Mouse (Mus musculus) heart, embryonic 14.5 days (tissue): ENCODE data around the gene Sult2a8. TPM values are rescaled to one million over a fixed set of nuclear protein-coding genes. Genes with fewer than 3 reads are reported as not detected.
"Not testable (repeated sequence)": the region's sequence is repeated elsewhere in the genome, so short reads cannot be mapped to it uniquely, and the experiment has no call there.

Experiments used
- ATAC-seq: fragments of 200-750 bp; cut with Nextera tagmentation; 2 replicates; pipeline ENCODE4 v1.8.0; 2017; ENCODE audit warnings: low read depth, moderate TSS enrichment; ENCODE audit not compliant: insufficient number of reproducible peaks, insufficient read depth, low FRiP score
- H3K27ac ChIP-seq, 2 experiments: fragments of 200-500 bp in 1 of 2; fragments of 300-500 bp in 1 of 2; sonication (generic) in 1 of 2; replicated peaks in 1 of 2; 2 replicates each; pipeline ENCODE4 v1.5.1; 2012 to 2014; ENCODE audit warnings: low read depth in 2 of 2, low read length in 2 of 2, control low read depth in 1 of 2, mild to moderate bottlenecking in 1 of 2, mixed read lengths in 1 of 2; ENCODE audit not compliant: control insufficient read depth in 1 of 2, insufficient read depth in 1 of 2
- H3K27me3 ChIP-seq: fragments of 300-500 bp; sonication (generic); 2 replicates; pipeline ENCODE4 v1.6.1; 2014; ENCODE audit warnings: mild to moderate bottlenecking, low read length, control low read depth; ENCODE audit not compliant: control insufficient read depth, insufficient read depth
- H3K36me3 ChIP-seq: fragments of 300-500 bp; sonication (generic); 2 replicates; pipeline ENCODE4 v1.6.1; 2014; ENCODE audit warnings: mild to moderate bottlenecking, control low read depth, low read length, mixed read lengths; ENCODE audit not compliant: control insufficient read depth, insufficient read depth
- H3K4me1 ChIP-seq, 2 experiments: fragments of 200-500 bp in 1 of 2; fragments of 300-500 bp in 1 of 2; sonication (generic) in 1 of 2; 2 replicates each; pipeline ENCODE4 v1.6.1; 2012 to 2014; ENCODE audit warnings: low read length in 2 of 2, control low read depth in 1 of 2, mixed read lengths in 1 of 2; ENCODE audit not compliant: control insufficient read depth in 2 of 2, insufficient read depth in 2 of 2
- H3K4me2 ChIP-seq: fragments of 300-500 bp; sonication (generic); 2 replicates; pipeline ENCODE4 v1.6.1; 2014; ENCODE audit warnings: mild to moderate bottlenecking, low read length
- H3K4me3 ChIP-seq, 2 experiments: fragments of 200-500 bp in 1 of 2; fragments of 300-500 bp in 1 of 2; sonication (generic) in 1 of 2; 2 replicates each; pipeline ENCODE4 v1.5.1; 2012 to 2014; ENCODE audit warnings: low read length in 2 of 2, mild to moderate bottlenecking in 2 of 2, control low read depth in 1 of 2, low read depth in 1 of 2, moderate library complexity in 1 of 2; ENCODE audit not compliant: control insufficient read depth in 1 of 2, insufficient read depth in 1 of 2
- H3K9ac ChIP-seq: fragments of 300-500 bp; sonication (generic); 2 replicates; pipeline ENCODE4 v1.6.1; 2014; ENCODE audit warnings: mild to moderate bottlenecking, low read length
- H3K9me3 ChIP-seq: fragments of 300-500 bp; sonication (generic); 2 replicates; pipeline ENCODE4 v1.6.1; 2016; ENCODE audit warnings: low read length, control low read depth; ENCODE audit not compliant: control insufficient read depth
- WGBS: fragments of 180-500 bp; shearing (Covaris S2); extraction: QIAGEN DNeasy Blood & Tissue Kit; methylation state at CpG from one replicate; pipeline ENCODE4 v1.1.7; 2014; 5-methylcytosine and 5-hydroxymethylcytosine counted together
- polyA plus RNA-seq: library from polyadenylated mRNA; unstranded; fragments of >200 nt; fragmentation: Nextera tagmentation; extraction: Ambion mirVana; gene quantifications from 2 replicates; pipeline ENCODE4 v1.2.1, GENCODE M21; 2014

Sult2a8 gene
- polyA plus RNA-seq = not detected in 2 replicates

DNA sequence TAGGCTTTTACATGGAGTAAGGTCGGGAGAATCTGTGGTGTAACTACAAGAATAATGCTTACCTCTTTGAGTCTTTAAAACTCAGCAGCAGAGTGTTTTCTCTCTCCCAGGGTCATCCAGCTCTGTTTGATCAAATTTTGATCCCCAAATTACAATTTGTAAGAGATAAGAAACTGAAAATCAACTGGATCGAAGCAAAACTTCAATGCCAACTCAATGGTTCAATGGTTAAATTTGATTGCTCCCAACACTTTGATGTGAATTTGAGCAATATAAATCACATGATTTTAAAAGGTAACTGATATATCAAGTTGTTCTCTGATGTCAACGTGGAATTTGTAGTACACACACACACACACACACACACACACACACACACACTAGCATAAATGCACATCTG, at the start of gene Sult2a8:
TSS of gene Sult2a8 (minus strand) at position 236 of the 400 bp plus-strand sequence.
- no peak within 1 kb of the TSS for H3K9ac ChIP-seq
- no peak for ATAC-seq
- 49% methylated on average over 3 of the region's 3 CpGs for WGBS
- no peak within 1 kb of the TSS for H3K4me2 ChIP-seq
- no peaks in the 10 kb centered on the region for H3K36me3 ChIP-seq
- no peaks in the 10 kb centered on the region for H3K27me3 ChIP-seq
- H3K4me1 ChIP-seq = no peaks in the 10 kb centered on the region
- no peak within 1 kb of the TSS for H3K4me3 ChIP-seq
- H3K9me3 ChIP-seq = peaks cover 16% of the 10 kb centered on the region
- no peak within 1 kb of the TSS for H3K27ac ChIP-seq

GRCm38 (mm10) chr7:14494130-14494529, 47.6 kb upstream of the Sult2a8 start, which contains the start of gene Sult2a7:
Gene Sult2a7 (minus strand): TSS chr7:14494230.
- 82% methylated on average over 4 of the region's 4 CpGs for WGBS
- Histone ChIP-seq H3K27me3 (no peaks in the 10 kb centered on the region), H3K27ac (no peak within 1 kb of the TSS), H3K4me3 (no peak within 1 kb of the TSS), H3K9ac (no peak within 1 kb of the TSS), H3K36me3 (no peaks in the 10 kb centered on the region), H3K9me3 (peaks cover 13% of the 10 kb centered on the region; the same call in 1 of the 2 replicates), H3K4me1 (no peaks in the 10 kb centered on the region), H3K4me2 (no peak within 1 kb of the TSS)
- ATAC-seq = no peak

DNA sequence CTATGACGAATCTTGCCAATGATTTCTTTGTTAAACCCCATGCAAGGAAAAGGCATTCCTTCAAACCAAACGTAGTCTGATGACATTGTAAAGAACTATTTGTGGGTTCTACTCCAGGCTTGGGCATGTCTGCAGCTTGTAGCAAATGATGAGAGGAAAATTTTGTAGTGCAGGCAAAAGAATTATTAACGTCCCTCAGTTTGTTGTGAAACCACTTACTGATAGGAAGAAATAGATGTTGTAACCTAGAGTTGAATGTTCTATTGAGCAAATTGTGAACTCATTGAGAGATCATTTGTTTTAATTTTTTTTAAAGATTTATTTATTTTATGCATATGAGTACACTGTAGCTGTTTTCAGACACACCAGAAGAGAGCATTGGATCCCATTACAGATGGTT, 46.3 kb upstream of the Sult2a8 start:
- Histone ChIP-seq H3K27me3 (no peaks in the 10 kb centered on the region), H3K27ac (no peak overlapping the region), H3K36me3 (no peaks in the 10 kb centered on the region), H3K4me3 (no peak overlapping the region), H3K4me2 (no peak overlapping the region), H3K9me3 (peaks cover 13% of the 10 kb centered on the region; the same call in 1 of the 2 replicates), H3K9ac (no peak overlapping the region), H3K4me1 (no peaks in the 10 kb centered on the region)
- ATAC-seq = no peak
- WGBS = 58% methylated on average over 3 of the region's 3 CpGs

DNA sequence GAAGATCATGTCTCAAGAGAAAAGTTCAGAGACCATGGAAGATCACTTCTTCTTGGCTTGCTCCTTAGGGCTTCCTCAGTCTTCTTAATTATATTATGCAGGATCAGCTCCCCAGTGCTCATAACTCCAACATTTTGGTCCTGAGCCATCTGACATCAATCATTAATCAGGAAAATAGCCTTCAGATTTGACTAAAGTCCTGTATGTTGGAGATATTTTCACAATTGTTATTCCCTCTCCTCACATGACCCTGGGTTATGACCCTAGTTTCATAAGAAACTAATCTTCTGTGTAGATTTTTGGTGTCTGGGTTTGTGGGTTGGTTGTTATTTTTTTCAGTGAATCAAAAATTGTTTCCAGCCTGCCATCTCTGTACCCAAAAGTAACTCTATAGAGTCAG, 7.0 kb downstream of the Sult2a8 start:
- H3K27me3 ChIP-seq = no peaks in the 10 kb centered on the region
- H3K4me3 ChIP-seq = no peak overlapping the region
- no peak for ATAC-seq

GRCm38 (mm10) chr7:14438484-14438883, 8.1 kb downstream of the Sult2a8 start:
- no peaks in the 10 kb centered on the region for H3K27me3 ChIP-seq
- no peak for ATAC-seq
- no peak overlapping the region for H3K4me2 ChIP-seq
- H3K4me1 ChIP-seq = no peaks in the 10 kb centered on the region
- no peak overlapping the region for H3K4me3 ChIP-seq
- H3K36me3 ChIP-seq = no peaks in the 10 kb centered on the region
- WGBS = 66% methylated on average over 1 of the region's 1 CpGs
- H3K9ac ChIP-seq = no peak overlapping the region
- H3K27ac ChIP-seq = no peak overlapping the region
- H3K9me3 ChIP-seq = peaks cover 19% of the 10 kb centered on the region

More for the DNA sequence above, 7.0 kb downstream of the Sult2a8 start:
- H3K4me1 ChIP-seq = no peaks in the 10 kb centered on the region
- H3K36me3 ChIP-seq = no peaks in the 10 kb centered on the region
- no peak overlapping the region for H3K9ac ChIP-seq
- H3K4me2 ChIP-seq = no peak overlapping the region
- peaks cover 19% of the 10 kb centered on the region for H3K9me3 ChIP-seq
- H3K27ac ChIP-seq = no peak overlapping the region

DNA sequence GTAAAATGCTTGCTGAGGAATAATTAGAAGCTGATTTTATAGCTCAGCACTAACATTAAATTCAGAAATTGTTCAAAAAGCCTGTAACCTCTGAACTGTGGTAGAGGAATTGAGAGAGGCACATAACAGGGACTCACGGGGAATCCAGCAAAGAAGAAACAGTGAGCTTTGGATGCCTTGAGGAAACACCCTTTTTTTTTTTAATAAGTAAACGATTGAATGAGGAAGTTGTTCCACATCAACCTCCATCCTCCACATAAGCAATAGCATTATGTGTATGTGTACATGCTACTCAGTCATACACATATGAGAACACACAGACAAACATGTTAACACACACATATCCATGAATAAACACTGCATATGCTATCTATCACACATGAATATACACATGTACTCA, 8.5 kb downstream of the Sult2a8 start:
- WGBS = 60% methylated on average over 2 of the region's 2 CpGs
- Histone ChIP-seq H3K36me3 (no peaks in the 10 kb centered on the region), H3K4me3 (no peak overlapping the region), H3K27ac (no peak overlapping the region), H3K9me3 (peaks cover 19% of the 10 kb centered on the region), H3K4me2 (no peak overlapping the region), H3K27me3 (no peaks in the 10 kb centered on the region), H3K4me1 (no peaks in the 10 kb centered on the region), H3K9ac (no peak overlapping the region)
- no peak for ATAC-seq

- H3K4me3 ChIP-seq = not testable (repeated sequence)
These were observed 47.2 kb downstream of the Sult2a8 start for GRCm38 (mm10) chr7:14399363-14399762.

DNA sequence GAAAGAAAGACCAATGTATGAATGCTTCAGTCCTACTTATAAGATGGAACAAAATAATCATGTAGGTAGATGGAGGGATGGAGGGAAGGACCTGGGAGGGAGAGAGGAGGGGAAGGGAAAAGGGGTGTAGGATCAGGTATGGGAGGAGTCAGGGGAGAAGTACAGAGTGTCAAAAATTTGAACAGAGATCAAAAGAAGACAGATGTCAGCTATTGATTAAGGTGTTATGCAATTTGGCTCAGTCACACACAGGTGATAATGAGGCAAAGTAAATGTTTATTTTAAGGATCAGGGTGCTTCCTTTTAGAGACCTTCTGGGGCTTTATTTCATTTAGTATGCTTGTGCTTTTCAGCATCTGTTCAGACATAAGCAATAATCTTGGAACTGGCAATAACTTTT, 50.1 kb downstream of the Sult2a8 start:
- no peak overlapping the region for H3K27ac ChIP-seq
- peaks cover 13% of the 10 kb centered on the region for H3K9me3 ChIP-seq
- H3K4me3 ChIP-seq = no peak overlapping the region
- no peaks in the 10 kb centered on the region for H3K4me1 ChIP-seq
- H3K9ac ChIP-seq = no peak overlapping the region
- no peaks in the 10 kb centered on the region for H3K36me3 ChIP-seq
- H3K27me3 ChIP-seq = no peaks in the 10 kb centered on the region
- no peak for ATAC-seq
- no peak overlapping the region for H3K4me2 ChIP-seq

More at GRCm38 (mm10) chr7:14399363-14399762, 47.2 kb downstream of the Sult2a8 start:
- H3K9ac ChIP-seq, H3K4me2 ChIP-seq, H3K27me3 ChIP-seq, ATAC-seq, H3K4me1 ChIP-seq, H3K36me3 ChIP-seq, H3K27ac ChIP-seq: not testable (repeated sequence)
- H3K9me3 ChIP-seq = peaks cover 13% of the 10 kb centered on the region
